Mouse (Mus musculus) liver, adult 2 months (tissue): ENCODE measurements around the gene Cul5.

Experiments
- CTCF ChIP-seq: fragments of 200-500 bp; IDR thresholded peaks from 2 replicates; pipeline ENCODE4 v1.5.1; 2011; ENCODE audit warnings: low read depth, low read length, control low read depth
- POLR2A ChIP-seq: fragments of 200-500 bp; IDR thresholded peaks from 2 replicates; pipeline ENCODE4 v1.6.1; 2011; ENCODE audit warnings: low read length, control low read depth; ENCODE audit not compliant: insufficient read depth; ENCODE audit errors: extremely low read depth

- TF ChIP-seq POLR2A (peak; percentile 90), CTCF (no peak)
Measured at GRCm38 (mm10) chr9:53609968-53610781, 59.6 kb downstream of the Cul5 start, which contains the start of gene Acat1.
